Mouse (Mus musculus) kidney, postnatal 0 days (tissue): Measurements from ENCODE around the gene Ctcf. TPM values are rescaled to one million over a fixed set of nuclear protein-coding genes. Genes with fewer than 3 reads are reported as not detected.
"Not testable (repeated sequence)": the region's sequence is repeated elsewhere in the genome, so short reads cannot be mapped to it uniquely, and the experiment has no call there.

ENCODE experiments used
- ATAC-seq: fragments of 200-750 bp; cut with Nextera tagmentation; replicated peaks from 2 replicates; pipeline ENCODE4 v1.8.0; 2017; ENCODE audit warnings: low read depth, moderate number of reproducible peaks, moderate TSS enrichment, moderate library complexity; ENCODE audit not compliant: low FRiP score
- DNase-seq: peaks from one replicate; pipeline ENCODE4 v3.0.0-alpha.2; 2016; ENCODE audit warnings: low spot score
- H3K27ac ChIP-seq: fragments of 300-500 bp; sonication (generic); 2 replicates; pipeline ENCODE4 v1.5.1; 2014; ENCODE audit warnings: mild to moderate bottlenecking
- H3K27me3 ChIP-seq: fragments of 300-500 bp; sonication (generic); 2 replicates; pipeline ENCODE4 v1.6.1; 2014; ENCODE audit warnings: low read length, mixed read lengths; ENCODE audit not compliant: insufficient read depth
- H3K36me3 ChIP-seq: fragments of 300-500 bp; sonication (generic); 2 replicates; pipeline ENCODE4 v1.6.1; 2014; ENCODE audit warnings: low read length, mixed read lengths; ENCODE audit not compliant: insufficient read depth
- H3K4me1 ChIP-seq: fragments of 300-500 bp; sonication (generic); replicated peaks from 2 replicates; pipeline ENCODE4 v1.6.1; 2014; ENCODE audit warnings: antibody characterized with exemption, low read length, mixed read lengths; ENCODE audit not compliant: insufficient read depth
- H3K4me2 ChIP-seq: fragments of 300-500 bp; sonication (generic); 2 replicates; pipeline ENCODE4 v1.6.1; 2014; ENCODE audit warnings: mild to moderate bottlenecking, low read length, moderate library complexity, mixed read lengths
- H3K4me3 ChIP-seq: fragments of 300-500 bp; sonication (generic); replicated peaks from 2 replicates; pipeline ENCODE4 v1.5.1; 2014; ENCODE audit warnings: low read depth, low read length
- H3K9ac ChIP-seq: fragments of 300-500 bp; sonication (generic); 2 replicates; pipeline ENCODE4 v1.6.1; 2014; ENCODE audit warnings: low read depth, low read length
- H3K9me3 ChIP-seq: fragments of 300-500 bp; sonication (generic); replicated peaks from 2 replicates; pipeline ENCODE4 v1.6.1; 2016; ENCODE audit warnings: low read length, inconsistent platforms, mixed read lengths
- CTCF ChIP-seq: IDR thresholded peaks from 2 replicates; pipeline ENCODE4 v1.5.1; 2016; ENCODE audit warnings: antibody characterized with exemption, low read depth, mild to moderate bottlenecking, moderate library complexity
- WGBS: fragments of 180-500 bp; shearing (Covaris S2); extraction: QIAGEN DNeasy Blood & Tissue Kit; methylation state at CpG from one replicate; pipeline ENCODE4 v1.1.7; 2014; 5-methylcytosine and 5-hydroxymethylcytosine counted together
- polyA plus RNA-seq: library from polyadenylated mRNA; unstranded; fragments of >200 nt; fragmentation: Nextera tagmentation; extraction: Ambion mirVana; gene quantifications from 2 replicates; pipeline ENCODE4 v1.2.1, GENCODE M21; 2015

The Ctcf gene
- polyA plus RNA-seq, 1 experiment from 2014 or later: 89.4 TPM

GRCm38 (mm10) chr8:105598777-105599176 is 37.6 kb upstream of the Ctcf start:
- WGBS: 82% methylated on average over 6 of the region's 6 CpGs
- H3K36me3 ChIP-seq: no peaks in the 10 kb centered on the region
- H3K9ac ChIP-seq: no peak overlapping the region
- H3K27me3 ChIP-seq: no peaks in the 10 kb centered on the region
- H3K9me3 ChIP-seq: no peaks in the 10 kb centered on the region
- DNase-seq: no peak
- TF ChIP-seq CTCF: no peak
- no peak overlapping the region for H3K4me2 ChIP-seq
- H3K4me3 ChIP-seq: no peak overlapping the region
- no peak for ATAC-seq
- no peak overlapping the region for H3K27ac ChIP-seq
- 0 out of 2 replicates have a peak, but pooled peaks cover 3% of the 10 kb centered on the region for H3K4me1 ChIP-seq

DNA sequence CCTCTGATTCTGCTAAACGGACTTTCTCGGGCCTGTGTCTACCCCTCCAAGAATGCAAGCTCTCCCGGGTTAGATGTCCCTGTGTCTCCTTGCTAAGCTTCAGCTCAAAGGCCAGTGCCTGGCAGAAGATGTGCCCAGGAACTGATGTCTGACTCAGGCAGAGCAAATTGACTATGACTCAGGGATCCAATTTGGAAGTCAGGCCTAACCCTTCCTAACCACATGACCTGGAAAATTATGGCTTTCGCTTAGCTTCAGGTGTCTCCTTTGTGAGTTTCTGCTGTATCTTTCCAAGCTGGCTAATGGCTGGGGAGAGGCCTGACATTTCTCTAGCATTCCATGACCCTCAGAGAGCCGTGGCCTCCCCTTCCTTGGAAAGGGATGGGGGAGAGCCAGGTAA is 35.1 kb upstream of the Ctcf start:
- H3K27ac ChIP-seq: no peak overlapping the region
- no peaks in the 10 kb centered on the region for H3K27me3 ChIP-seq
- no peak overlapping the region for H3K9ac ChIP-seq
- H3K9me3 ChIP-seq: no peaks in the 10 kb centered on the region
- no peak for TF ChIP-seq CTCF
- no peaks in the 10 kb centered on the region for H3K36me3 ChIP-seq
- no peak overlapping the region for H3K4me3 ChIP-seq
- H3K4me2 ChIP-seq: no peak overlapping the region
- DNase-seq: no peak
- H3K4me1 ChIP-seq: no peaks in the 10 kb centered on the region
- no peak for ATAC-seq
- 60% methylated on average over 5 of the region's 5 CpGs for WGBS

GRCm38 (mm10) chr8:105602540-105602939 is 33.8 kb upstream of the Ctcf start:
- not testable (repeated sequence) for H3K27ac ChIP-seq, DNase-seq, H3K9me3 ChIP-seq, H3K4me2 ChIP-seq, H3K36me3 ChIP-seq, H3K9ac ChIP-seq, H3K4me1 ChIP-seq, H3K27me3 ChIP-seq, H3K4me3 ChIP-seq, ATAC-seq
- 94% methylated on average over 2 of the region's 3 CpGs for WGBS

DNA sequence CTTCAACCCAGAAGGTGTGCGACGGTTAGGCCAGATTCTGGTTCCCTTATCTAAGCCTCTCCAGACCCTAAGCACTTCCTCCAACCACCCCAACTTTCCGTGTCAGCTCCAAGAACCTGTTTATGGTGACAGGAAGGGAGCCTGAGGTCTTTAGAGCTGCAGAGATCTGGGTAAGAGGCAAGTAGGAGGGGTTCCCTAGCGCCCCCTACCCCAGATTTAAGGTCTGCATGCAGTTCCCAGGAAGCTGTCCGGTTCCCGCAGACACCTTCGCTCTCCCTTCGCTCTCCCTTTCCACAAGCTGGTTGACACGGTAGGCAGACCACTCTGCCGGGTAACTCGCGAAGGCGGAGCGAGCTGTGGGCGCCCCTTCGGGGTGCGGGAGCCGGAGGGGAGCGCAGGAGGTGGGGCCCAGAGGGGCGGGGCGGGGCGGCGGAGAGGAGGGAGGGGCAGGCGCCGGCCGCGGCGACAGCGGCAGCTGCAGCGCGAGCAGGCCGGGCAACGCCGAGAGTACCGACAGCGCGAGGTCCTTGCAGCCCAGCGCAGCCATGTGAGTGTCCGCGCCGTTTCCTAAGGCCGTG is 31.5 kb upstream of the Ctcf start, which contains the start of gene Ripor1:
TSS of gene Ripor1 (plus strand) at position 452 of the 578 bp plus-strand sequence.
- ATAC-seq (peak; percentile 56), DNase-seq (peak; percentile 88)
- Histone ChIP-seq H3K4me1 (peaks cover 10% of the 10 kb centered on the region; the same call in 1 of the 2 replicates), H3K36me3 (no peaks in the 10 kb centered on the region), H3K4me3 (peak within 1 kb of the TSS; percentile 74), H3K9ac (peak within 1 kb of the TSS; percentile 89), H3K27ac (peak within 1 kb of the TSS; percentile 96), H3K9me3 (no peaks in the 10 kb centered on the region), H3K27me3 (no peaks in the 10 kb centered on the region), H3K4me2 (peak within 1 kb of the TSS; percentile 82)
- peak; percentile 69 for TF ChIP-seq CTCF
- WGBS: 2% methylated on average over 32 of the region's 42 CpGs

- ATAC-seq (peak; percentile 11; the same call in 1 of the 2 replicates), DNase-seq (no peak)
- peak overlapping the region; percentile 96 for H3K27ac ChIP-seq
- H3K9ac ChIP-seq: peak overlapping the region; percentile 89
- H3K36me3 ChIP-seq: no peaks in the 10 kb centered on the region
- H3K4me3 ChIP-seq: peak overlapping the region; percentile 74
- no peak for TF ChIP-seq CTCF
- H3K9me3 ChIP-seq: no peaks in the 10 kb centered on the region
- H3K4me2 ChIP-seq: peak overlapping the region; percentile 82
- no peaks in the 10 kb centered on the region for H3K27me3 ChIP-seq
- H3K4me1 ChIP-seq: peaks cover 10% of the 10 kb centered on the region; the same call in 1 of the 2 replicates
- WGBS: under 1% methylated on average over 39 of the region's 39 CpGs
These were observed 30.7 kb upstream of the Ctcf start for GRCm38 (mm10) chr8:105605491-105606188.

DNA sequence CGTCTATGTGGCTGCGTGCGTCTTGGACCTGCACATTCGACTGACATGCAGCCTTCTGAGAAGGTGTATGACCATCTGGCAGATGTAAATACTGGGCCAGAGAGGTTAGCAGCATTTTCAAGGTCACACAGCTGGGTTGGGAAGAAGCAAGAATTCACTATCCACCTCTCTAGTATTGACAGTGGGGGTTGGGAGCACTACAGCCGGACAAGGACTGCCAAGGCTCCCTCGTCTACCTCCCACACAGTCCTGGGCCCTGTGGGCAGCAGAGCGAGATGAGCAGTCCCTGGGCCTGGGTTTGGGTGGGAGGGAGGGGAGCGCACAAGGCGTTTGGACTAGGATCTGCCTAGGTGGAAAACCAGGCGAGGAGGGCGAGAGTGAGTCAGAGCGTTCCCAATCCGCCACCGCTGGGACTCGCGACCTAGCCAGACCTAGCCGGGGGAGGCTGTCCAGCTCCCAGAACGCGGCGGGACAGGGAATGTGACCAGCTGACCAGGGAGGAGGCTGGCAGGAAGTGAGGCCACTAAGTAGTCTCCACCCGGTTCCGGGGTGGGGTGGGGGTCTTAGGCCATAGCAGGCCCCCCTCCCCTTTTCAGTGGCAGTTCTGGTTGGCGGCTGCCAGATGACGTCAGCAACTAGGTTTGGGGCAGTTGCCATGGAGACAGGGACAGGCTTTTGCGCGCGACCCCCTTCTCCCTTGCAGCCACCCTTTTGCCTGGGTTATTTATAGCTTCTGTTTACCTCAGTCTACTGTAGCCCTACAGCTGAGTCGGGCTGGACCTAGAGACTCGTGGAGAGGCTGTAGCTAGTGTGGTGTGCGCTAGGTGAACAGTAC is 30.0 kb upstream of the Ctcf start:
- Histone ChIP-seq H3K9ac (peak overlapping the region; percentile 89), H3K27ac (peak overlapping the region; percentile 96), H3K4me2 (peak overlapping the region; percentile 82), H3K4me3 (peak overlapping the region; percentile 74), H3K36me3 (no peaks in the 10 kb centered on the region), H3K9me3 (no peaks in the 10 kb centered on the region), H3K4me1 (peaks cover 10% of the 10 kb centered on the region; the same call in 1 of the 2 replicates), H3K27me3 (no peaks in the 10 kb centered on the region)
- TF ChIP-seq CTCF: no peak
- peak; percentile 94 for DNase-seq
- under 1% methylated on average over 30 of the region's 30 CpGs for WGBS
- ATAC-seq: peak; percentile 83
